Mouse (Mus musculus): Measurements from ENCODE around the gene Rdh16f1. TPM values are rescaled to one million over a fixed set of nuclear protein-coding genes. Genes with fewer than 3 reads are reported as not detected.
"Not testable (repeated sequence)": the region's sequence is repeated elsewhere in the genome, so short reads cannot be mapped to it uniquely, and the experiment has no call there.

Gene Rdh16f1
- polyA plus RNA-seq, 1 experiment: 0.13 TPM

- Histone ChIP-seq H3K4me2 (ENCODE audit: low read depth) (no peak within 1 kb of the TSS), H3K36me3 (ENCODE audit: control insufficient read depth, insufficient read depth) (no peaks in the 10 kb centered on the region), H3K79me2 (ENCODE audit: control insufficient read depth, insufficient read depth) (no peaks in the 10 kb centered on the region), H3K27me3 (ENCODE audit: control insufficient read depth, insufficient read depth, insufficient read length) (no peaks in the 10 kb centered on the region), H3K4me3 (no peak within 1 kb of the TSS), H3ac (ENCODE audit: control insufficient read depth, insufficient read length) (no peak within 1 kb of the TSS)
- TF ChIP-seq TCF12 (IDR thresholded peaks at IDR 0.05; ENCODE audit: insufficient read depth, poor library complexity, severe bottlenecking) (no peak), E2F4 (IDR thresholded peaks at IDR 0.05; ENCODE audit: insufficient read depth) (no peak), USF1 (IDR thresholded peaks at IDR 0.05; ENCODE audit: low read depth) (no peak), MYOD1 (IDR thresholded peaks at IDR 0.05; ENCODE audit: control insufficient read depth in 1 of 3, insufficient read length in 2 of 3, low read depth in 2 of 3) (no peak), MYOG (IDR thresholded peaks at IDR 0.05; ENCODE audit: control insufficient read depth in 1 of 3, insufficient read depth in 1 of 3, insufficient read length in 2 of 3, low read depth in 2 of 3) (no peak), TCF3 (IDR thresholded peaks at IDR 0.05; ENCODE audit: insufficient read length, low read depth) (no peak), REST (IDR thresholded peaks at IDR 0.05; ENCODE audit: insufficient read depth, insufficient read length) (no peak), MAX (IDR thresholded peaks at IDR 0.05; ENCODE audit: low read depth) (no peak)
These were observed 41.3 kb downstream of the Rdh16f1 start, which contains the start of gene Rdh16 for GRCm38 (mm10) chr10:127800891-127801290. Gene Rdh16, plus strand, starts transcription at chr10:127801152.

DNA sequence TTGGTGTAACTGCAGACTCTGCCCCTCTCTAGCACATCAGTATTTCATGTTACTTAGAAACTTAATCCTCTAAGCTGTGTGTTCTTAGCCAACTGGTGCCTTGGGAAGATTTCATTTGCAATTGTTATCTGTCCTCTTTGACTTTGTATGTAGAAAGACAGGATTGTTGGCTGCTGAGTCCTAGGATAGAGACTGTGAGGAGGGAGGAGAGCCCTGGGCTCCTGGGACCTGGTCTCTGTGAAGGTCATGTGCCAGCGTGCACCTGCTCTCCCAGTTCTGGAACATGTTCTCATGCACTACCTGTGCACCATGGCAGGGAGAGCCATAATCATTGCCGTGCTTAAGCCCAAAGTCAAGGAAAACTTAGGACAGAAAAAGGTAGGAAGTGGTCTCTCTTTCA, 42.0 kb downstream of the Rdh16f1 start:
- no peak overlapping the region for H3ac ChIP-seq (ENCODE audit: control insufficient read depth, insufficient read length)
- H3K36me3 ChIP-seq (ENCODE audit: control insufficient read depth, insufficient read depth): no peaks in the 10 kb centered on the region
- no peaks in the 10 kb centered on the region for H3K27me3 ChIP-seq (ENCODE audit: control insufficient read depth, insufficient read depth, insufficient read length)
- H3K4me3 ChIP-seq: no peak overlapping the region
- no peak for TF ChIP-seq TCF12 (IDR thresholded peaks at IDR 0.05; ENCODE audit: insufficient read depth, poor library complexity, severe bottlenecking)
- TF ChIP-seq MYOD1 (IDR thresholded peaks at IDR 0.05; ENCODE audit: control insufficient read depth in 1 of 3, insufficient read length in 2 of 3, low read depth in 2 of 3): no peak
- no peak for TF ChIP-seq REST (IDR thresholded peaks at IDR 0.05; ENCODE audit: insufficient read depth, insufficient read length)
- TF ChIP-seq MYOG (IDR thresholded peaks at IDR 0.05; ENCODE audit: control insufficient read depth in 1 of 3, insufficient read depth in 1 of 3, insufficient read length in 2 of 3, low read depth in 2 of 3): no peak
- no peak for TF ChIP-seq E2F4 (IDR thresholded peaks at IDR 0.05; ENCODE audit: insufficient read depth)
- no peak for TF ChIP-seq USF1 (IDR thresholded peaks at IDR 0.05; ENCODE audit: low read depth)
- no peak for TF ChIP-seq CEBPB (IDR thresholded peaks at IDR 0.05; ENCODE audit: insufficient read depth, poor library complexity, severe bottlenecking)
- no peak for TF ChIP-seq TCF3 (IDR thresholded peaks at IDR 0.05; ENCODE audit: insufficient read length, low read depth)
- TF ChIP-seq POLR2A (IDR thresholded peaks at IDR 0.05; ENCODE audit: insufficient read length, low read depth): no peak
- no peak for TF ChIP-seq POLR2AphosphoS2 (IDR thresholded peaks at IDR 0.05; ENCODE audit: insufficient read length, low read depth)
- TF ChIP-seq SRF (IDR thresholded peaks at IDR 0.05; ENCODE audit: control insufficient read depth, insufficient read length, low read depth): no peak
- no peak for TF ChIP-seq MAX (IDR thresholded peaks at IDR 0.05; ENCODE audit: low read depth)
- H3K79me2 ChIP-seq (ENCODE audit: control insufficient read depth, insufficient read depth): no peaks in the 10 kb centered on the region
- H3K4me2 ChIP-seq (ENCODE audit: low read depth): no peak overlapping the region

DNA sequence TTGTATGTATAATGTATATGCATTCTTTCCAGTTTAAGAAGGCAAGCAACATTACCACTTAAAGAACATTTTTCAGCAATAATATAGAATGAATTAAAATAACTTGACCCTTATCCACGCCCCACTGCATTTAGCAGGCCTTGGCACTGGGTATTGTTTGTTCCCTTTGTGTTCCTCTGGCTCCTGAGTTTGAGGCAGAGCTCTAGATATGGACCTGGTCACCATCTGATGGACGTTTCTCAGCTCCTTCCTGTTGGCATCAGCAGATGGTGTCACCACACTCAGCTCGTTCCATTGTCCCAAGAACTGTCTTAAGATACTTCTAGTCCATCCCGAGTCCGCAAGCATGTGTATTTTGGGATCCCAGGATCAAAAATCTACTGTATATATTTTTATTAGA, 42.6 kb downstream of the Rdh16f1 start:
- TF ChIP-seq USF1 (IDR thresholded peaks at IDR 0.05; ENCODE audit: low read depth) (no peak), E2F4 (IDR thresholded peaks at IDR 0.05; ENCODE audit: insufficient read depth) (no peak), TCF3 (IDR thresholded peaks at IDR 0.05; ENCODE audit: insufficient read length, low read depth) (no peak), POLR2AphosphoS2 (IDR thresholded peaks at IDR 0.05; ENCODE audit: insufficient read length, low read depth) (no peak), MYOG (IDR thresholded peaks at IDR 0.05; ENCODE audit: control insufficient read depth in 1 of 3, insufficient read depth in 1 of 3, insufficient read length in 2 of 3, low read depth in 2 of 3) (no peak), CEBPB (IDR thresholded peaks at IDR 0.05; ENCODE audit: insufficient read depth, poor library complexity, severe bottlenecking) (no peak), POLR2A (IDR thresholded peaks at IDR 0.05; ENCODE audit: insufficient read length, low read depth) (no peak), TCF12 (IDR thresholded peaks at IDR 0.05; ENCODE audit: insufficient read depth, poor library complexity, severe bottlenecking) (no peak), REST (IDR thresholded peaks at IDR 0.05; ENCODE audit: insufficient read depth, insufficient read length) (no peak), MYOD1 (IDR thresholded peaks at IDR 0.05; ENCODE audit: control insufficient read depth in 1 of 3, insufficient read length in 2 of 3, low read depth in 2 of 3) (no peak), SRF (IDR thresholded peaks at IDR 0.05; ENCODE audit: control insufficient read depth, insufficient read length, low read depth) (no peak), MAX (IDR thresholded peaks at IDR 0.05; ENCODE audit: low read depth) (no peak)
- H3K4me3 ChIP-seq: no peak overlapping the region
- no peak overlapping the region for H3K4me2 ChIP-seq (ENCODE audit: low read depth)
- H3K79me2 ChIP-seq (ENCODE audit: control insufficient read depth, insufficient read depth): no peaks in the 10 kb centered on the region
- H3K27me3 ChIP-seq (ENCODE audit: control insufficient read depth, insufficient read depth, insufficient read length): no peaks in the 10 kb centered on the region
- no peaks in the 10 kb centered on the region for H3K36me3 ChIP-seq (ENCODE audit: control insufficient read depth, insufficient read depth)
- H3ac ChIP-seq (ENCODE audit: control insufficient read depth, insufficient read length): no peak overlapping the region

DNA sequence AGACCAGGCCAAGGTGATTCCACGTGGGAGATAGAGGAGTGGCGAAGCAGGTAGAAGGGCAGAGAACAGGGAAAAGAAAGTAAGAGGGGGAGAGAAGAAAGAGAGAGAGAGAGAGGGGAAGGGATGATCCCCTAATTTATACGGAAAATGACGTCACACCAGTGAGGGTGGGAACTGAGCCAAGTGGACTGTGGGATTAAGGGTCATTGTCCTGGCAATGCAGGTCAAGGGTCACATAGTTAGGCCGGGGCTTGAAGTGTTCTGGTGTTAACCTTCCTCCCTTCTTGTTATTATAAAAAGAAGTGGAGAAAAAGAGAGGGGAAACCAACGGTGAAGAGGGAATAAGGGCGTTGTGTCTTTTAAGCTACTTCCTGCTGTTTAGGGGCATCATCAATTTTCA, 44.8 kb downstream of the Rdh16f1 start:
- H3K79me2 ChIP-seq (ENCODE audit: control insufficient read depth, insufficient read depth): no peaks in the 10 kb centered on the region
- no peak for TF ChIP-seq TCF12 (IDR thresholded peaks at IDR 0.05; ENCODE audit: insufficient read depth, poor library complexity, severe bottlenecking)
- no peak overlapping the region for H3K4me3 ChIP-seq
- no peak overlapping the region for H3ac ChIP-seq (ENCODE audit: control insufficient read depth, insufficient read length)
- no peak overlapping the region for H3K4me2 ChIP-seq (ENCODE audit: low read depth)
- no peaks in the 10 kb centered on the region for H3K36me3 ChIP-seq (ENCODE audit: control insufficient read depth, insufficient read depth)
- no peaks in the 10 kb centered on the region for H3K27me3 ChIP-seq (ENCODE audit: control insufficient read depth, insufficient read depth, insufficient read length)

DNA sequence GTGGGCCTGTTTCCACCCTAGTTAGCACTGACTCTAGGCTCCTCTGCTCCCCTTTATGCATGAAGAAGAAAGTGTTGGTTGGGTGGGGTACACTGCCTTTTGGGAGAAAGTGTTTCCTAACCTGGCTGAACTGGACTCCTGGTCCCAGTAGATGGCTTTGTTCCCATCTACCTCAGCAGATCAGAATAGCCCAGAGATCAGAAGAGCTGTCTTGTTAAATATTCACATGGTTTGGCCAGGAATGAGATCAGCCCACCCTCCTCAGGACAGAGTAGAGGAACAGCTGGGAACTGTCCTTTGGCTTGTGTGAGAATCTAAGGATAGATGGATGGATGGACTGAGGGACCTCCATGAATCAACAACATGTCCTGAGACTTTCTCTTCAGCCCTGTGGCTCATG, 56.3 kb downstream of the Rdh16f1 start:
- H3K4me2 ChIP-seq (ENCODE audit: low read depth): no peak overlapping the region
- no peaks in the 10 kb centered on the region for H3K79me2 ChIP-seq (ENCODE audit: control insufficient read depth, insufficient read depth)
- no peak for TF ChIP-seq MAX (IDR thresholded peaks at IDR 0.05; ENCODE audit: low read depth)
- no peak for TF ChIP-seq POLR2AphosphoS2 (IDR thresholded peaks at IDR 0.05; ENCODE audit: insufficient read length, low read depth)
- no peak for TF ChIP-seq MYOD1 (IDR thresholded peaks at IDR 0.05; ENCODE audit: control insufficient read depth in 1 of 3, insufficient read length in 2 of 3, low read depth in 2 of 3)
- TF ChIP-seq SRF (IDR thresholded peaks at IDR 0.05; ENCODE audit: control insufficient read depth, insufficient read length, low read depth): no peak
- TF ChIP-seq POLR2A (IDR thresholded peaks at IDR 0.05; ENCODE audit: insufficient read length, low read depth): no peak
- TF ChIP-seq TCF3 (IDR thresholded peaks at IDR 0.05; ENCODE audit: insufficient read length, low read depth): no peak
- no peak for TF ChIP-seq REST (IDR thresholded peaks at IDR 0.05; ENCODE audit: insufficient read depth, insufficient read length)
- no peak for TF ChIP-seq E2F4 (IDR thresholded peaks at IDR 0.05; ENCODE audit: insufficient read depth)
- no peak for TF ChIP-seq MYOG (IDR thresholded peaks at IDR 0.05; ENCODE audit: control insufficient read depth in 1 of 3, insufficient read depth in 1 of 3, insufficient read length in 2 of 3, low read depth in 2 of 3)
- H3K36me3 ChIP-seq (ENCODE audit: control insufficient read depth, insufficient read depth): no peaks in the 10 kb centered on the region
- no peak overlapping the region for H3K4me3 ChIP-seq
- H3K27me3 ChIP-seq (ENCODE audit: control insufficient read depth, insufficient read depth, insufficient read length): no peaks in the 10 kb centered on the region
- H3ac ChIP-seq (ENCODE audit: control insufficient read depth, insufficient read length): no peak overlapping the region

- H3K79me2 ChIP-seq (ENCODE audit: control insufficient read depth, insufficient read depth); H3ac ChIP-seq (ENCODE audit: control insufficient read depth, insufficient read length); H3K36me3 ChIP-seq (ENCODE audit: control insufficient read depth, insufficient read depth); H3K4me3 ChIP-seq; H3K27me3 ChIP-seq (ENCODE audit: control insufficient read depth, insufficient read depth, insufficient read length); H3K4me2 ChIP-seq (ENCODE audit: low read depth): not testable (repeated sequence)
These were observed 57.8 kb downstream of the Rdh16f1 start for GRCm38 (mm10) chr10:127817268-127817910.

GRCm38 (mm10) chr10:127821806-127822205, 62.2 kb downstream of the Rdh16f1 start:
- not testable (repeated sequence) for H3K4me3 ChIP-seq; H3K36me3 ChIP-seq (ENCODE audit: control insufficient read depth, insufficient read depth); H3K4me2 ChIP-seq (ENCODE audit: low read depth); H3K27me3 ChIP-seq (ENCODE audit: control insufficient read depth, insufficient read depth, insufficient read length); H3K79me2 ChIP-seq (ENCODE audit: control insufficient read depth, insufficient read depth); H3ac ChIP-seq (ENCODE audit: control insufficient read depth, insufficient read length)

Data from myocyte (in vitro differentiated cells).